Mouse (Mus musculus): ENCODE results near the gene Raly. TPM values are rescaled to one million over a fixed set of nuclear protein-coding genes. Genes with fewer than 3 reads are reported as not detected.

Gene Raly
- polyA plus RNA-seq, 1 experiment from 2014 or later, result 20.5 TPM

DNA sequence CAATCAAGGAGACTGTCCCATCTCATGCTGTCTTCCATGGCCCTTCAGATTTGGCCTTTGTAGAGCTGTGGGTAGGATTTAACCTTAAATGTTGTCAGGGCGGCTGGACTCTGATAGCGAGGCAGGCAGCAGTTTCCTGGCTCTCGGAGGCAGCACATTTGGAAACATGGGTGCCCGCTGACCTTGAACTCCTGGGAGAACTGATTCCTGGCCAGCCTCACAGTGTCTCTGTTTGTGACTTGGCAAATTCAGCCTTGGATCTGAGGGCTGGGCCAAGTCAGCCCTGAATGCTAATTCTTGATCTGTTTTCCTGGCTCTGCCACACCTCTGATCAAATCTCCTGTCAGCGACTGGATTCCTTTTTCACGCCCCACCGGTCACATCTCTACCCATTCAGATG lies 14.4 kb upstream of the Raly start:
- Histone ChIP-seq H3K4me3 (ENCODE audit: low read depth, low read length) (no peak overlapping the region), H3K4me2 (replicated peaks; ENCODE audit: low read depth) (no peak overlapping the region), H3K36me3 (ENCODE audit: control insufficient read depth, insufficient read depth) (no peaks in the 10 kb centered on the region), H3K9me3 (ENCODE audit: control insufficient read depth) (no peaks in the 10 kb centered on the region), H3K4me1 (replicated peaks; ENCODE audit: control insufficient read depth, insufficient read depth, low read length) (no peaks in the 10 kb centered on the region), H3K27me3 (replicated peaks; ENCODE audit: control insufficient read depth, insufficient read depth, low read length) (no peaks in the 10 kb centered on the region), H3K9ac (ENCODE audit: low read depth, low read length) (no peak overlapping the region), H3K27ac (ENCODE audit: low read depth, low read length) (no peak overlapping the region)
- 73% methylated on average over 7 of the region's 7 CpGs for WGBS
- no peak for ATAC-seq
- TF ChIP-seq CTCF (IDR thresholded peaks at IDR 0.05; ENCODE audit: low read depth), result no peak

DNA sequence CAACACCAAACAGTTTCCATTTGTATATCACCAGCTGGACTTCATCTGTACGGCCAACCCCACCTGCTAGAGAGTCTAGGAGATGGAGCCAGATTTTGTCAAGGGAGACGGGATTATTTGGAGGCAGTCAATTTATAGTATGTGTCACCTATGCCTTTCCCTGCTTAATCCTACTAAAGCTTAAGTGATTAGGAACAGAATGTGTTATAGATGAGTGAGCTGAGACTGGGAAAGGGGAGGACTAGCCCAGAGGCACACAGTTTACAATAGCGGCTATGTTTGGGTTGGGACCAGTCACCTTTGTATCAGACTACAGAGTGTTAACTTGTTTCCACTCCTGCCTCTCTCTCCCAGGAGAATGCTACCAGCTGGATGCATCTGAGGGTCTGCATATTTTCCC lies 11.2 kb upstream of the Raly start:
- ATAC-seq, result no peak
- no peak for TF ChIP-seq CTCF (IDR thresholded peaks at IDR 0.05; ENCODE audit: low read depth)
- no peak overlapping the region for H3K4me3 ChIP-seq (ENCODE audit: low read depth, low read length)
- H3K36me3 ChIP-seq (ENCODE audit: control insufficient read depth, insufficient read depth), result no peaks in the 10 kb centered on the region
- no peaks in the 10 kb centered on the region for H3K9me3 ChIP-seq (ENCODE audit: control insufficient read depth)
- H3K4me2 ChIP-seq (replicated peaks; ENCODE audit: low read depth), result no peak overlapping the region
- no peaks in the 10 kb centered on the region for H3K4me1 ChIP-seq (replicated peaks; ENCODE audit: control insufficient read depth, insufficient read depth, low read length)
- 57% methylated on average over 3 of the region's 3 CpGs for WGBS
- no peak overlapping the region for H3K9ac ChIP-seq (ENCODE audit: low read depth, low read length)
- no peak overlapping the region for H3K27ac ChIP-seq (ENCODE audit: low read depth, low read length)
- no peaks in the 10 kb centered on the region for H3K27me3 ChIP-seq (replicated peaks; ENCODE audit: control insufficient read depth, insufficient read depth, low read length)

DNA sequence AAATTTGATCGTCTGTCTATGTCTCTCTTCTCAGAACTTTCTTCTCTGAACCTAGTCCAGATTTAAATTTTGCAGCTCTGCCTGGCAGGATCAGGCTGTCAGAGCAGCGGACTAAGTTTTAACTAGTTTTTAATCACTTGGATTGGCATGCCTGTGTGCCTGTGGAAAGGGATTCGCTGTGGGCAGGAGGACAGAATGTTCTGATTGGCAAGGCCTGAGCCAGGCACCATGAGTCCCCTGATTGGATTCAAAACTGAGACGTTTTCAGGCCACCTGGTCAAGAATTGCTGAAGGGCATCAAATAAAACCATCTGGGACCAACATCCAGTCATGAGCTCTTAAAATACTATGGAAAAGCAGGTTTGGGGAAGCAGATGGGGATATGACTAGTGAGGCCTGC lies 8.5 kb upstream of the Raly start:
- H3K27me3 ChIP-seq (replicated peaks; ENCODE audit: control insufficient read depth, insufficient read depth, low read length), result no peaks in the 10 kb centered on the region
- 78% methylated on average over 4 of the region's 4 CpGs for WGBS
- TF ChIP-seq CTCF (IDR thresholded peaks at IDR 0.05; ENCODE audit: low read depth), result no peak
- ATAC-seq, result no peak
- H3K4me2 ChIP-seq (replicated peaks; ENCODE audit: low read depth), result no peak overlapping the region
- H3K36me3 ChIP-seq (ENCODE audit: control insufficient read depth, insufficient read depth), result no peaks in the 10 kb centered on the region
- H3K4me3 ChIP-seq (ENCODE audit: low read depth, low read length), result no peak overlapping the region
- no peaks in the 10 kb centered on the region for H3K4me1 ChIP-seq (replicated peaks; ENCODE audit: control insufficient read depth, insufficient read depth, low read length)
- no peak overlapping the region for H3K9ac ChIP-seq (ENCODE audit: low read depth, low read length)
- no peaks in the 10 kb centered on the region for H3K9me3 ChIP-seq (ENCODE audit: control insufficient read depth)
- H3K27ac ChIP-seq (ENCODE audit: low read depth, low read length), result no peak overlapping the region

DNA sequence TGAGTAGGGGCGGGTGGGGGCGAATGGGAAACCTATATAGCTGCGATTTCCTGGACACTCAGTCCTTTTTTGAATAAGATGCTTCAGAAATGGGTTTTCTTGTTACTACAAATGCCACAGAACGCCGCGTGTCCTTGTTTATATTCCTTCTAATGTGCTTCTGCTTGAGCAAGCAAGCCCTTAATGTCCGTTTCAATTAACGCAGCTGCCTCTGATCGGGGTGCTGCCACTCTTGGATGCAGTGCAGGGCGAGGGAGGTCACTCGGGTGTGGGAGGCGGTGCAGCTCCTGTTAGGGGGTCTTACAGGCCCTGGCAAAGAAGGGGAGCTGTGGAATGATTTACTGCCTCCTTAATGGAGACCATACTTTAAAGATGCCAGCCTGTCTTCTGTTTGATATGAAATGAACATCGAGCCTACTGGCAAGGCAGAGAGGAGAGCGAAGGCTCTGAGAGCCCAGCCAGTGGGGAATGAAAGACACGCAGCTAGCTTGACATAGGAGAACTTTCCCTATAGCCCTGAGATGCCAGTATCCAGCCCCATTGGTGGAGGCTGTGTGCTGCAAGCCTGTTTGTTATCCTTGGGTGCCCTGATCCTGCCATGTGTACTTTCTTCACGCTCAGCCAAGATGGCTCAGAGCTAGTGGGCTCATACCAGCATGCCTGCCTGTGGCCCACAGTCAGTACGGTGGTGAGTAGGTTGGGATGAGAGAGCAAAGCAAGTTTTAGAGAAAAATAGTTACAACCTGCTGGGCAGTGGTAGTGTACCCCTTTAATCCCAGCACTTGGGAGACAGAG lies 7.8 kb upstream of the Raly start:
- Histone ChIP-seq H3K4me1 (replicated peaks; ENCODE audit: control insufficient read depth, insufficient read depth, low read length) (no peaks in the 10 kb centered on the region), H3K4me3 (ENCODE audit: low read depth, low read length) (no peak overlapping the region), H3K9ac (ENCODE audit: low read depth, low read length) (no peak overlapping the region), H3K9me3 (ENCODE audit: control insufficient read depth) (no peaks in the 10 kb centered on the region), H3K27me3 (replicated peaks; ENCODE audit: control insufficient read depth, insufficient read depth, low read length) (no peaks in the 10 kb centered on the region), H3K4me2 (replicated peaks; ENCODE audit: low read depth) (no peak overlapping the region), H3K27ac (ENCODE audit: low read depth, low read length) (no peak overlapping the region), H3K36me3 (ENCODE audit: control insufficient read depth, insufficient read depth) (no peaks in the 10 kb centered on the region)
- 76% methylated on average over 17 of the region's 17 CpGs for WGBS
- no peak for ATAC-seq
- no peak for TF ChIP-seq CTCF (IDR thresholded peaks at IDR 0.05; ENCODE audit: low read depth)

DNA sequence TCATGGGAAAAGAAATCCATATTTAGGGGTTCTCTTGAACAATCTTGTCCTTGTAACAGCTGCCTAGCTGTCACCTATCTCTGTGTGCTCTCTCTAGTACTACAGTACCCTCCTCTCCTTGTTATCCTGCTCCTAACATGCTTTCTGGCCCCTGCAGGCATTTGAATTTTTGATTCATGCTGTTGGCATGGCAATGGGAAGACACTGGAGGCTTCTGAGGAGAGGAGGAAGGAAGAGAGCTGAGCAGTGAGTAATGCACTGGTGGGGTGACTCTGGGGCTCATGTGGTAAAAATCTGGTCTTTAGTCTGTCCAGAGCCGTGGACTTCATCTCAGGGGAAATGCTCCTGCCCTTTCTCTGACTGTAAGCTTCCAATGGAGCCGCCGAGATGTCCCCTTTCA lies 5.6 kb upstream of the Raly start:
- H3K9ac ChIP-seq (ENCODE audit: low read depth, low read length), result no peak overlapping the region
- no peaks in the 10 kb centered on the region for H3K4me1 ChIP-seq (replicated peaks; ENCODE audit: control insufficient read depth, insufficient read depth, low read length)
- no peaks in the 10 kb centered on the region for H3K27me3 ChIP-seq (replicated peaks; ENCODE audit: control insufficient read depth, insufficient read depth, low read length)
- H3K4me3 ChIP-seq (ENCODE audit: low read depth, low read length), result no peak overlapping the region
- TF ChIP-seq CTCF (IDR thresholded peaks at IDR 0.05; ENCODE audit: low read depth), result no peak
- H3K36me3 ChIP-seq (ENCODE audit: control insufficient read depth, insufficient read depth), result no peaks in the 10 kb centered on the region
- H3K9me3 ChIP-seq (ENCODE audit: control insufficient read depth), result no peaks in the 10 kb centered on the region
- no peak overlapping the region for H3K27ac ChIP-seq (ENCODE audit: low read depth, low read length)
- no peak overlapping the region for H3K4me2 ChIP-seq (replicated peaks; ENCODE audit: low read depth)
- no peak for ATAC-seq
- WGBS, result 58% methylated on average over 3 of the region's 3 CpGs

DNA sequence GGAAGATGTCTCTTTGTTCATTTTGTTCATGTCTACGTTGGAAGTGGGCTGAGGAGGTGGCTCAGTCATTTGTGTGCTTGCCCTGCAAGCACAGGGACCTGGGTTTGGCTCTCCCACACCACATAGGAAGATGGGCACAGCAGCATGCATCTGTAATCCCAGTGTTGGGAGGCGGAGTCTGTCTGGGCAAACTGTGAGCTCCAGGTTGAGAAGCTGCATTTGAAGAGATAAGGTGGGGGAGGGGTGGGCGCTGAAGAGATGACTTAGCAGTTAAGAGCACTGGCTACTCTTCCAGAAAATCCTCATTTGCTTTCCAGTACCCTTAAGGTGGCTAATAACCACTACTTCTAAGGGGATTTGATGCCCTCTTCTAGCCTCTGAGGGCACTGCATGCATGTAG lies 4.7 kb upstream of the Raly start:
- H3K4me3 ChIP-seq (ENCODE audit: low read depth, low read length), result no peak overlapping the region

More for the DNA sequence above, 4.7 kb upstream of the Raly start:
- WGBS, result 56% methylated on average over 3 of the region's 3 CpGs
- no peaks in the 10 kb centered on the region for H3K9me3 ChIP-seq (ENCODE audit: control insufficient read depth)
- no peak overlapping the region for H3K27ac ChIP-seq (ENCODE audit: low read depth, low read length)
- TF ChIP-seq CTCF (IDR thresholded peaks at IDR 0.05; ENCODE audit: low read depth), result no peak
- ATAC-seq, result no peak
- H3K4me1 ChIP-seq (replicated peaks; ENCODE audit: control insufficient read depth, insufficient read depth, low read length), result no peaks in the 10 kb centered on the region
- H3K27me3 ChIP-seq (replicated peaks; ENCODE audit: control insufficient read depth, insufficient read depth, low read length), result no peaks in the 10 kb centered on the region
- no peak overlapping the region for H3K4me2 ChIP-seq (replicated peaks; ENCODE audit: low read depth)
- no peak overlapping the region for H3K9ac ChIP-seq (ENCODE audit: low read depth, low read length)
- H3K36me3 ChIP-seq (ENCODE audit: control insufficient read depth, insufficient read depth), result no peaks in the 10 kb centered on the region
